Mouse (Mus musculus) ES-Bruce4 (cell line): ENCODE data around the gene Rbm14. TPM values are rescaled to one million over a fixed set of nuclear protein-coding genes. Genes with fewer than 3 reads are reported as not detected.

ENCODE experiments used
- H3K27ac ChIP-seq: 2 replicates; pipeline ENCODE4 v1.5.1; 2012; ENCODE audit warnings: low read length, inconsistent platforms; ENCODE audit not compliant: insufficient read depth
- H3K27me3 ChIP-seq: 2 replicates; pipeline ENCODE4 v1.6.1; 2012; ENCODE audit warnings: mild to moderate bottlenecking, low read length, inconsistent platforms; ENCODE audit not compliant: control insufficient read depth, poor library complexity, insufficient read depth, severe bottlenecking
- H3K36me3 ChIP-seq: 2 replicates; pipeline ENCODE4 v1.6.1; 2012; ENCODE audit warnings: inconsistent platforms, mild to moderate bottlenecking, low read length, moderate library complexity; ENCODE audit not compliant: control insufficient read depth, poor library complexity, insufficient read depth, severe bottlenecking
- H3K4me1 ChIP-seq: one replicate; pipeline ENCODE4 v1.8.1; 2011; ENCODE audit warnings: low read length; ENCODE audit not compliant: control insufficient read depth, insufficient read depth
- H3K4me3 ChIP-seq: 2 replicates; pipeline ENCODE4 v1.5.1; 2011; ENCODE audit warnings: low read depth, mild to moderate bottlenecking, low read length
- H3K9ac ChIP-seq: 2 replicates; pipeline ENCODE4 v1.6.1; 2012; ENCODE audit warnings: low read depth, mild to moderate bottlenecking, inconsistent platforms; ENCODE audit not compliant: poor library complexity, severe bottlenecking
- H3K9me3 ChIP-seq: replicated peaks from 2 replicates; pipeline ENCODE4 v1.6.1; 2012; ENCODE audit warnings: mild to moderate bottlenecking, low read length, inconsistent platforms; ENCODE audit not compliant: control insufficient read depth, poor library complexity, insufficient read depth, severe bottlenecking
- CTCF ChIP-seq: IDR thresholded peaks from one replicate; pipeline ENCODE4 v1.8.1; 2011; ENCODE audit warnings: low read depth, low read length
- EP300 ChIP-seq: IDR thresholded peaks from 2 replicates; pipeline ENCODE4 v1.6.1; 2011; ENCODE audit warnings: low read depth, low read length; ENCODE audit not compliant: insufficient read depth
- POLR2A ChIP-seq: IDR thresholded peaks from one replicate; pipeline ENCODE4 v1.8.1; 2011; ENCODE audit warnings: low read length; ENCODE audit not compliant: insufficient read depth
- polyA plus RNA-seq: library from polyadenylated mRNA; stranded (reverse); fragments of >200 nt; gene quantifications from 2 replicates; pipeline ENCODE4 v1.2.4, GENCODE M21; 2011; ENCODE audit warnings: low read depth; ENCODE audit not compliant: missing spikeins, insufficient read depth, insufficient read length

Rbm14 gene
- polyA plus RNA-seq, result 79.2 and 85.2 TPM in 2 replicates

DNA sequence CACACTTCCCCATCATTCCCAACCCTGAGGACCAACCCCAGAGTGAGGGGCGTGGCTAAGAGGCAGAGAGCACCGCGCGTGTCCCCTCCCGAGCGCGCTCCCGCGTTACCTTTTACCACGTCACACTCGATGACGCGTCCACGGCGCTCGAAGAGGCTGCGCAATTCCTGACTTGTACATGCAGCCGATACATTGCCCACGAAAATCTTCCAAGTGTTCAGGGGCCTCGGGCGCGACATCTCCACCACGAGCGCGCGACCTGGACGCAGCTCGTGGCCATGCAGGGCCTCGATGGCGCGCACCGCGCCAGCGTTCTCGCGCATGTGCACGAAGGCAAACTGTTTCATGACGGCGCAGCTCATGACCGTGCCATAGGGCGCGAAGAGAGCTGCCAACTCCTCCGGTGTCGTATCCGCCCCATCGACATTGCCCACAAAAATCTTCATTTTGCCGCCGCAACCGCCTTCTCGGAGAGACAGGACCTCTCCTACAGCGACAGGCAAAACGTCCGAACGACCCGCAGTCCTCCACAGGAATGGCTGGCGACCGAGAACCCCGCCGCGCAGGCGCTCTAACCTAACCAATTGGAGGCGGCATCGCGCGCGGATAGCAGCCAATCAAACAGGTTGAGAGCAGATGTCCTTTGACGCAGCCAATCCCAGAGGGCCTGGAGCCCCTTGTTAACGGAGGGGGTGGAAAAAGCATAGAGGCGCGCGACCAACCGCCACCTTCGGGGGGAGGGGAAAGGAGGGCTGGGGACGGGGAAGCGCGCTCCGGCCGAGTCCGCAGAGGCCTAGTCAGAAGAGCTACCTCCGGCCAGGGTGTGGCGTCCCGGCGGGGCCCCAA lies at the start of gene Rbm14, which contains the start of gene Gm21992:
Rbm14 (minus strand) TSS at position 572 of the 846 bp plus-strand sequence.
Gm21992 (minus strand) TSS at position 550 of the 846 bp plus-strand sequence.
- H3K4me3 ChIP-seq, result peak within 1 kb of the TSS; percentile 89
- H3K9ac ChIP-seq, result peak within 1 kb of the TSS; percentile 84
- H3K27me3 ChIP-seq, result no peaks in the 10 kb centered on the region
- no peaks in the 10 kb centered on the region for H3K9me3 ChIP-seq
- TF ChIP-seq POLR2A (peak; percentile 85), EP300 (0 out of 2 replicates have a peak, but pooled peaks have one; percentile 55), CTCF (no peak)
- H3K27ac ChIP-seq, result peak within 1 kb of the TSS; percentile 95
- no peaks in the 10 kb centered on the region for H3K36me3 ChIP-seq
- H3K4me1 ChIP-seq, result no peaks in the 10 kb centered on the region

- no peaks in the 10 kb centered on the region for H3K36me3 ChIP-seq
These were observed 47.6 kb upstream of the Rbm14 start for GRCm38 (mm10) chr19:4859081-4859480.

GRCm38 (mm10) chr19:4855951-4856350 lies 44.5 kb upstream of the Rbm14 start:
- Histone ChIP-seq H3K9me3 (no peaks in the 10 kb centered on the region), H3K36me3 (no peaks in the 10 kb centered on the region), H3K9ac (no peak overlapping the region), H3K4me3 (no peak overlapping the region), H3K27me3 (no peaks in the 10 kb centered on the region), H3K4me1 (no peaks in the 10 kb centered on the region), H3K27ac (no peak overlapping the region)
- TF ChIP-seq EP300 (no peak), CTCF (no peak), POLR2A (no peak)

More at GRCm38 (mm10) chr19:4859081-4859480, 47.6 kb upstream of the Rbm14 start:
- H3K9me3 ChIP-seq, result no peaks in the 10 kb centered on the region
- H3K9ac ChIP-seq, result no peak overlapping the region
- H3K27ac ChIP-seq, result no peak overlapping the region
- H3K4me3 ChIP-seq, result no peak overlapping the region
- H3K27me3 ChIP-seq, result no peaks in the 10 kb centered on the region
- TF ChIP-seq CTCF (no peak), POLR2A (no peak), EP300 (no peak)
- H3K4me1 ChIP-seq, result no peaks in the 10 kb centered on the region

- H3K4me1 ChIP-seq, result no peaks in the 10 kb centered on the region
- no peak overlapping the region for H3K27ac ChIP-seq
- peak overlapping the region; percentile 54 for H3K9ac ChIP-seq
- TF ChIP-seq POLR2A (no peak), EP300 (no peak), CTCF (no peak)
- H3K27me3 ChIP-seq, result no peaks in the 10 kb centered on the region
- H3K4me3 ChIP-seq, result peak overlapping the region; percentile 62
- H3K36me3 ChIP-seq, result no peaks in the 10 kb centered on the region
- H3K9me3 ChIP-seq, result no peaks in the 10 kb centered on the region
These were observed 44.0 kb upstream of the Rbm14 start for GRCm38 (mm10) chr19:4855470-4855820.

- TF ChIP-seq EP300, result no peak
- no peak for TF ChIP-seq POLR2A
- no peak for TF ChIP-seq CTCF
- no peaks in the 10 kb centered on the region for H3K9me3 ChIP-seq
- H3K4me3 ChIP-seq, result peak within 1 kb of the TSS; percentile 62
- peak within 1 kb of the TSS; percentile 54 for H3K9ac ChIP-seq
- peaks cover under 1% of the 10 kb centered on the region for H3K4me1 ChIP-seq
- no peak within 1 kb of the TSS for H3K27ac ChIP-seq
- H3K27me3 ChIP-seq, result no peaks in the 10 kb centered on the region
- H3K36me3 ChIP-seq, result no peaks in the 10 kb centered on the region
These were observed 43.4 kb upstream of the Rbm14 start, which contains the start of gene Ctsf for GRCm38 (mm10) chr19:4854552-4855469. Gene Ctsf, plus strand, starts transcription at chr19:4855130.
